Mouse (Mus musculus) heart, postnatal 0 days (tissue): ENCODE data around the gene Carmil1. TPM values are rescaled to one million over a fixed set of nuclear protein-coding genes. Genes with fewer than 3 reads are reported as not detected.

Experiments
- ATAC-seq: fragments of 200-750 bp; cut with Nextera tagmentation; 2 replicates; pipeline ENCODE4 v1.8.0; 2017; ENCODE audit warnings: low read depth, moderate number of reproducible peaks, moderate library complexity; ENCODE audit not compliant: insufficient read depth
- DNase-seq: peaks from one replicate; pipeline ENCODE4 v3.0.0-alpha.2; 2016; ENCODE audit warnings: low spot score
- H3K27ac ChIP-seq: fragments of 300-500 bp; sonication (generic); 2 replicates; pipeline ENCODE4 v1.5.1; 2014; ENCODE audit warnings: low read depth, mild to moderate bottlenecking
- H3K27me3 ChIP-seq: fragments of 300-500 bp; sonication (generic); 2 replicates; pipeline ENCODE4 v1.6.1; 2014; ENCODE audit warnings: low read length, mixed read lengths; ENCODE audit not compliant: control insufficient read depth, insufficient read depth
- H3K36me3 ChIP-seq: fragments of 300-500 bp; sonication (generic); replicated peaks from 2 replicates; pipeline ENCODE4 v1.6.1; 2014; ENCODE audit warnings: low read length, mixed read lengths; ENCODE audit not compliant: control insufficient read depth, insufficient read depth
- H3K4me1 ChIP-seq: fragments of 300-500 bp; sonication (generic); 2 replicates; pipeline ENCODE4 v1.6.1; 2014; ENCODE audit warnings: antibody characterized with exemption; ENCODE audit not compliant: control insufficient read depth, insufficient read depth
- H3K4me2 ChIP-seq: fragments of 300-500 bp; sonication (generic); 2 replicates; pipeline ENCODE4 v1.6.1; 2014; ENCODE audit warnings: low read depth, mild to moderate bottlenecking, low read length, moderate library complexity
- H3K4me3 ChIP-seq: fragments of 300-500 bp; sonication (generic); 2 replicates; pipeline ENCODE4 v1.5.1; 2014; ENCODE audit warnings: low read depth, low read length
- H3K9ac ChIP-seq: fragments of 300-500 bp; sonication (generic); replicated peaks from 2 replicates; pipeline ENCODE4 v1.6.1; 2014; ENCODE audit warnings: low read depth, low read length, mixed read lengths
- H3K9me3 ChIP-seq: fragments of 300-500 bp; sonication (generic); replicated peaks from 2 replicates; pipeline ENCODE4 v1.6.1; 2016; ENCODE audit warnings: low read length; ENCODE audit not compliant: control insufficient read depth
- CTCF ChIP-seq: IDR thresholded peaks from 2 replicates; pipeline ENCODE4 v1.5.1; 2016; ENCODE audit warnings: antibody characterized with exemption, control low read depth, low read depth
- EP300 ChIP-seq: IDR thresholded peaks from 2 replicates; pipeline ENCODE4 v1.6.1; 2016; ENCODE audit warnings: antibody characterized with exemption, low read depth
- WGBS: fragments of 180-500 bp; shearing (Covaris S2); extraction: QIAGEN DNeasy Blood & Tissue Kit; methylation state at CpG from one replicate; pipeline ENCODE4 v1.1.7; 2014; 5-methylcytosine and 5-hydroxymethylcytosine counted together
- polyA plus RNA-seq: library from polyadenylated mRNA; unstranded; fragments of >200 nt; fragmentation: Nextera tagmentation; extraction: Ambion mirVana; gene quantifications from 2 replicates; pipeline ENCODE4 v1.2.1, GENCODE M21; 2015
- total RNA-seq: library from RNA; depleted of rRNA; stranded (reverse); fragments of >200 nt; gene quantifications from 2 replicates; pipeline ENCODE4 v1.2.3, GENCODE M21; 2014; ENCODE audit warnings: low replicate concordance

Carmil1 gene
- total and polyA plus RNA-seq, 2 experiments from 2014 or later: 1.1 to 4.3 TPM

- Histone ChIP-seq H3K27ac (no peak overlapping the region), H3K4me3 (no peak overlapping the region), H3K4me2 (no peak overlapping the region), H3K36me3 (no peaks in the 10 kb centered on the region), H3K9me3 (no peaks in the 10 kb centered on the region), H3K9ac (no peak overlapping the region), H3K27me3 (no peaks in the 10 kb centered on the region), H3K4me1 (no peaks in the 10 kb centered on the region)
- WGBS: 69% methylated on average over 1 of the region's 1 CpGs
- no peak for ATAC-seq
- TF ChIP-seq EP300 (no peak), CTCF (no peak)
- DNase-seq: no peak
Measured at GRCm38 (mm10) chr13:24169658-24170057, 110.9 kb downstream of the Carmil1 start.

GRCm38 (mm10) chr13:24163368-24163767, 117.2 kb downstream of the Carmil1 start:
- no peak overlapping the region for H3K4me3 ChIP-seq
- no peak overlapping the region for H3K27ac ChIP-seq
- no peak overlapping the region for H3K4me2 ChIP-seq
- no peak for TF ChIP-seq EP300
- no peak for TF ChIP-seq CTCF
- H3K36me3 ChIP-seq: no peaks in the 10 kb centered on the region
- no peak overlapping the region for H3K9ac ChIP-seq
- WGBS: 83% methylated on average over 1 of the region's 1 CpGs
- no peaks in the 10 kb centered on the region for H3K27me3 ChIP-seq
- 0 out of 2 replicates have a peak, but pooled peaks cover 3% of the 10 kb centered on the region for H3K4me1 ChIP-seq
- no peak for DNase-seq
- no peaks in the 10 kb centered on the region for H3K9me3 ChIP-seq
- no peak for ATAC-seq

GRCm38 (mm10) chr13:24161105-24161504, 119.5 kb downstream of the Carmil1 start:
- Histone ChIP-seq H3K36me3 (no peaks in the 10 kb centered on the region), H3K4me3 (no peak overlapping the region), H3K27me3 (0 out of 2 replicates have a peak, but pooled peaks cover 5% of the 10 kb centered on the region), H3K27ac (no peak overlapping the region), H3K4me1 (0 out of 2 replicates have a peak, but pooled peaks cover 3% of the 10 kb centered on the region), H3K9ac (no peak overlapping the region), H3K4me2 (no peak overlapping the region), H3K9me3 (no peaks in the 10 kb centered on the region)
- ATAC-seq (no peak), DNase-seq (no peak)
- TF ChIP-seq CTCF: no peak
- no peak for TF ChIP-seq EP300
- whole genome bisulfite sequencing: 87% methylated on average over 4 of the region's 4 CpGs

GRCm38 (mm10) chr13:24159972-24160371, 120.6 kb downstream of the Carmil1 start:
- WGBS: 38% methylated on average over 4 of the region's 4 CpGs
- no peak overlapping the region for H3K27ac ChIP-seq
- no peak for DNase-seq
- no peaks in the 10 kb centered on the region for H3K36me3 ChIP-seq
- ATAC-seq: no peak
- 0 out of 2 replicates have a peak, but pooled peaks cover 6% of the 10 kb centered on the region for H3K27me3 ChIP-seq
- no peak overlapping the region for H3K9ac ChIP-seq
- TF ChIP-seq CTCF: no peak
- no peak for TF ChIP-seq EP300
- no peak overlapping the region for H3K4me2 ChIP-seq
- H3K4me1 ChIP-seq: 0 out of 2 replicates have a peak, but pooled peaks cover 3% of the 10 kb centered on the region
- H3K4me3 ChIP-seq: no peak overlapping the region
- no peaks in the 10 kb centered on the region for H3K9me3 ChIP-seq

GRCm38 (mm10) chr13:24159190-24159965, 121.2 kb downstream of the Carmil1 start:
- TF ChIP-seq CTCF: no peak
- TF ChIP-seq EP300: no peak
- Histone ChIP-seq H3K27me3 (0 out of 2 replicates have a peak, but pooled peaks cover 6% of the 10 kb centered on the region), H3K27ac (no peak overlapping the region), H3K9me3 (no peaks in the 10 kb centered on the region), H3K4me3 (no peak overlapping the region), H3K4me1 (0 out of 2 replicates have a peak, but pooled peaks cover 3% of the 10 kb centered on the region), H3K9ac (no peak overlapping the region), H3K4me2 (no peak overlapping the region), H3K36me3 (no peaks in the 10 kb centered on the region)
- DNase-seq (peak; percentile 34), ATAC-seq (peak; percentile 47)
- WGBS: 30% methylated on average over 8 of the region's 8 CpGs

- H3K36me3 ChIP-seq: no peaks in the 10 kb centered on the region
- WGBS: 78% methylated on average over 10 of the region's 10 CpGs
- no peak overlapping the region for H3K9ac ChIP-seq
- ATAC-seq: no peak
- H3K4me1 ChIP-seq: 0 out of 2 replicates have a peak, but pooled peaks cover 3% of the 10 kb centered on the region
- no peak for DNase-seq
- TF ChIP-seq CTCF (no peak), EP300 (no peak)
- H3K27ac ChIP-seq: no peak overlapping the region
- no peak overlapping the region for H3K4me3 ChIP-seq
- H3K27me3 ChIP-seq: 0 out of 2 replicates have a peak, but pooled peaks cover 13% of the 10 kb centered on the region
- H3K4me2 ChIP-seq: no peak overlapping the region
- H3K9me3 ChIP-seq: no peaks in the 10 kb centered on the region
Measured at GRCm38 (mm10) chr13:24157560-24158011, 123.0 kb downstream of the Carmil1 start.
